Mouse (Mus musculus) retina, embryonic 14.5 days (tissue): ENCODE data around the gene Tmem196.
A peak's percentile ranks its signal among the peaks of the same experiment; 100 is the strongest.

ENCODE experiments used
- DNase-seq: peaks from one replicate; pipeline ENCODE4 v3.0.0-alpha.2; 2015; ENCODE audit warnings: low spot score

The Tmem196 gene

GRCm38 (mm10) chr12:119945589-119946310 is at the start of gene Tmem196:
Gene Tmem196, plus strand, starts transcription at chr12:119945822.
- peak; percentile 65 for DNase-seq

- no peak for DNase-seq
These were observed 680 bp downstream of the Tmem196 start for GRCm38 (mm10) chr12:119946311-119946692.

- no peak for DNase-seq
These were observed 11.4 kb downstream of the Tmem196 start for GRCm38 (mm10) chr12:119957041-119957440.

GRCm38 (mm10) chr12:119960730-119961129 is 15.1 kb downstream of the Tmem196 start:
- no peak for DNase-seq

- no peak for DNase-seq
These were observed 19.8 kb downstream of the Tmem196 start for GRCm38 (mm10) chr12:119965373-119965772.

- no peak for DNase-seq
These were observed 24.4 kb downstream of the Tmem196 start for GRCm38 (mm10) chr12:119970068-119970467.

GRCm38 (mm10) chr12:119981731-119982130 is 36.1 kb downstream of the Tmem196 start:
- DNase-seq, result peak; percentile 80

GRCm38 (mm10) chr12:119998267-119998666 is 52.6 kb downstream of the Tmem196 start:
- DNase-seq, result no peak

GRCm38 (mm10) chr12:120004280-120004679 is 58.7 kb downstream of the Tmem196 start:
- DNase-seq, result peak; percentile 8

GRCm38 (mm10) chr12:120014768-120015167 is 69.1 kb downstream of the Tmem196 start:
- DNase-seq, result no peak

- DNase-seq, result no peak
These were observed 69.6 kb downstream of the Tmem196 start for GRCm38 (mm10) chr12:120015201-120015600.

GRCm38 (mm10) chr12:120028089-120028959 is 82.7 kb downstream of the Tmem196 start:
- DNase-seq, result peak; percentile 83
